Mouse (Mus musculus) CH12F3 (cell line): ENCODE data around the gene Ptpn21.

ENCODE experiments used
- in situ Hi-C: fragments of 300-500 bp; cut with MboI; formaldehyde crosslinking; loops from 2 replicates; pipeline ENCODE4 v1.14.3; 2020; ENCODE audit warnings: low sequenced_read_pairs

Gene Ptpn21

GRCm38 (mm10) chr12:98668132-98668814 is 68.9 kb downstream of the Ptpn21 start:
- in situ Hi-C loops = no loop called here

DNA sequence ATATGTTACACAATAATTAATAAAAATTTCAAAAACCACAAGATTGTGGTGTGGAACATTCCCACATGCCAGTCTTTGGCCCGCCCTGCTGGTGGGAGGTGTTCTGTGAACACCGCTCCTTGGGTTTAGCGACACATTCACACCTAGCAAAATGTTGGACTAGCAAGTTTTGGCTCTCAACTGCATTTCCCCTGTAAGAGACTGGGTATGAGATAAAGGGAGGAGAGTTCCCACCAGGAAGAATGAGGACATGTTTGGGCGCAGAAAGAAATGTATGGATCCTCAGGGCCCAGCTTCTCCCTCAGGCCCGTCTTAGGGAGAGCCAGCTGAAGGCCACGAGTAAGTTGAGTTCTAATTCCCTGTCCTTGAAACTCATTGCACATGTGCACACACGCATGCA is 74.6 kb downstream of the Ptpn21 start:
- in situ Hi-C loops = no loop called here

GRCm38 (mm10) chr12:98656873-98657272 is 80.3 kb downstream of the Ptpn21 start:
- in situ Hi-C loops = no loop called here

DNA sequence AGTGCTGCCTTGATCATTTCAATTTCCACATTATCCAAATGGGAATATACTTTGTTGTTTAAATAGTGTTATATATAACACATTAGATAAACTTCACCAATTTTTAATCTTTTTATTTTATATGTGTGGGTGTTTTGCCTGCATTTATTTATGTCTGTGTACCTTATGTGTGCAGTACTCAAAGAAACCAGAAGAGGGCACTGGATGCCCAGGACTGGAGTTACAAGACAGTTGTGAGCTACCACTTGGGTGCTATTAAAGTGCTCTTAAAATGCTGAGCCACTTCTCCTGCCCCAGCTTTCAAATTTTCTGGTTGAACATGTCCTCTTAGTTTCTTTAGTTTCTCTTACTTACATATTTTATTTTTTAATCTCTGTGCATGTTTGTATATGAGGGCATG is 92.4 kb downstream of the Ptpn21 start:
- in situ Hi-C loops = no loop called here

GRCm38 (mm10) chr12:98628260-98628970 is 108.8 kb downstream of the Ptpn21 start:
- in situ Hi-C loops = no loop called here

DNA sequence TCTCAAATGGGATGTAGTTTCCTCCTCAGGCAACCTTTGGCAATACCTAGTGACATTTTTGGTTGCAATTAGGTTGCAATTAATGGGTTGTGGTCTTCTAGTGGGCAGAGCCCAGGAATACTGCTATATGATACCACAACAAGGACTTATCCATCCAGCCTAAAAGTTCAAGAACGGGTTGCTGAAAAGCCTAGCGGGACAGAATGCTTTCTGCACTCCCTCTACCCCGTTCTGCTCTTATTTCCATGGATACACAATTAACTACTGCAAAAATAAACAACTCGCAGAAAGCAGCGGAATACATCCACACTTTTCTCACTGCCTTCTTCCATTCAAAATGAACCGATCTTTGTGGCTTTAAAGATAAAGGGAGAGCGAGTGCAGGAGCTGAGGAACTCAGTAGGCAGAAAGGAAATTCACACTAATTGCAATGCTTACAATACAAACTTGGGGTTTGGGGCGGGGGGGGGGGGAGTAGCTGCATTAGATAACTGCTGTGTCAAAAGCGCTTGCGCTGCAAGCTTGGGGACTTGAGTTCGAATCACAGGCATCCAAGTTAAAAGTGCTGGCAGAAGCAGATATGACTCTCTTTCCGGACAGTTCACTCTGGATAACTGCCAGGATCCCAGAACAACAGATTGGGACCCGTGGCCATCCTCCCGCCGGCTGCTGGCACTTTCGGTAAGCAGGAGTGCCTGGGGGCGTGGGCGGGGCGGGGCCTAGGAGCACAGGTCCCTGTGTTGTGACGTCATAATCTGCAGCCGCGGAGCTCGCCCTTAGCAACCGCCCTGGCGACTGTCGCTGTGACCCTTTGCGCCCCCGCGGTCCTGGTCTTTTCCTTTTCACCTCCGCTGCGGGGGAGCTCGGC is 109.6 kb downstream of the Ptpn21 start, which contains the start of gene Spata7:
TSS of gene Spata7 (plus strand) at position 766 of the 868 bp plus-strand sequence.
- in situ Hi-C loops = no loop called here
